ENCODE assay signal across 25 mouse cellular contexts in genomic region chr4:104870196-104870595, GRCm38 (mm10). TPM values are rescaled to one million over a fixed set of nuclear protein-coding genes. Genes with fewer than 3 reads are reported as not detected.
"Had no signal": no experiment of that assay in that cellular context is flagged by ENCODE, and none has a peak within 500 bp of the region (broad histone marks: within the 10 kb centered on the region; RNA-seq: fewer than 3 reads in every experiment).

No protein-coding gene starts in this region.

- H3K9ac ChIP-seq: lung, embryonic 14.5 days; midbrain, embryonic 12.5 days; neural tube, embryonic 13.5 days; neural tube, embryonic 15.5 days had no signal

- H3K4me1 ChIP-seq: midbrain, embryonic 10.5 days; midbrain, embryonic 12.5 days; neural tube, embryonic 13.5 days; neural tube, embryonic 15.5 days had no signal

- H3K36me3 ChIP-seq: midbrain, embryonic 10.5 days; midbrain, embryonic 12.5 days; neural tube, embryonic 13.5 days; neural tube, embryonic 15.5 days had no signal

- H3K27me3 ChIP-seq: midbrain, embryonic 12.5 days; neural tube, embryonic 13.5 days; neural tube, embryonic 15.5 days had no signal

- H3K27ac ChIP-seq: midbrain, embryonic 10.5 days; midbrain, embryonic 12.5 days; neural tube, embryonic 13.5 days; neural tube, embryonic 15.5 days had no signal

- H3K4me3 ChIP-seq: midbrain, embryonic 10.5 days; midbrain, embryonic 12.5 days; myocyte; neural tube, embryonic 13.5 days; neural tube, embryonic 15.5 days had no signal

- DNase-seq: lung, embryonic 14.5 days; lung, postnatal 10 days; lung, postnatal 4 days; midbrain, embryonic 14.5 days; right cerebral cortex, adult 18-20 months; right cerebral cortex, postnatal 25 days; right cerebral cortex, postnatal 4 days; spleen, adult 18-20 months; thymus, adult 18-20 months; thymus, postnatal 14 days; thymus, postnatal 36 days had no signal

RNA-seq across cellular contexts. Expression of gene C8a, which starts 6.0 kb away (rescaled TPM):
- total RNA-seq: megakaryocyte, adult 5-6 weeks; megakaryocyte-erythroid progenitor cell, adult 5-6 weeks had no signal
- polyA plus RNA-seq: lung, embryonic 14.5 days; midbrain, embryonic 10.5 days; midbrain, embryonic 12.5 days; midbrain, embryonic 14.5 days; midbrain, embryonic 16.5 days; myocyte; neural tube, embryonic 11.5 days; neural tube, embryonic 13.5 days; stomach, embryonic 14.5 days; thymus, postnatal 0 days had no signal

RNA-seq across cellular contexts. Expression of gene Gm17662, which starts 13.1 kb away (rescaled TPM):
- total RNA-seq: megakaryocyte, adult 5-6 weeks; megakaryocyte-erythroid progenitor cell, adult 5-6 weeks had no signal
- polyA plus RNA-seq: lung, embryonic 14.5 days; lung, embryonic 16.5 days; midbrain, embryonic 10.5 days; midbrain, embryonic 12.5 days; midbrain, embryonic 14.5 days; midbrain, embryonic 16.5 days; myocyte; neural tube, embryonic 11.5 days; neural tube, embryonic 13.5 days; neural tube, embryonic 15.5 days; small intestine, adult 2 months; stomach, embryonic 14.5 days; stomach, embryonic 16.5 days; thymus, postnatal 0 days had no signal

RNA-seq across cellular contexts. Expression of gene Fyb2, which starts 43.1 kb away (rescaled TPM):
- total RNA-seq: megakaryocyte, adult 5-6 weeks; megakaryocyte-erythroid progenitor cell, adult 5-6 weeks had no signal
- polyA plus RNA-seq: lung, embryonic 14.5 days; neural tube, embryonic 11.5 days; stomach, embryonic 14.5 days had no signal
